Mouse (Mus musculus) embryo, embryonic 11 days (tissue): ENCODE results near the gene Hormad2.
A peak's percentile ranks its signal among the peaks of the same experiment; 100 is the strongest.

Experiments used
- DNase-seq: peaks from one replicate; pipeline ENCODE4 v3.0.0-alpha.2; 2015

Gene Hormad2

DNA sequence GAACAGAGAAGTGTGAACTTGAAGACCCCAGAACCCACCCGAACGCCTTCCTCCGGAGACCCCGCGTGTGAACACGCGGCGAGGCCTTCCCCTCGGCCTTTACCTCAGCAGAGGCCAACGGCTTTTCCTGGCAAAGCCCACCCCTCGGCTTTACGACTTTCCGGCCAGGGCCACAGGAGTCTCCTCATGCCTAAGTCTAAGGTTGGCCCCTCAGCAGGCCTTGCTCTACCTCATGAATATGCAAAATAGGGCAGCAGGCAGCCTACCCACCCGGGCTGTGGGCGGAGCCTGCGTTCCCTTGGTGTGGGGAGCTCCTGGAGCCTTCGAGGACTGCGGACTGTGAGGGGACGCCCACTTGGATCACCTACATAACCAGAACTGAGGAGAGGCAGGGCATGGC lies at the start of gene Hormad2:
Gene Hormad2 (minus strand): TSS at position 128 of the 400 bp plus-strand sequence.
- DNase-seq = peak; percentile 48

DNA sequence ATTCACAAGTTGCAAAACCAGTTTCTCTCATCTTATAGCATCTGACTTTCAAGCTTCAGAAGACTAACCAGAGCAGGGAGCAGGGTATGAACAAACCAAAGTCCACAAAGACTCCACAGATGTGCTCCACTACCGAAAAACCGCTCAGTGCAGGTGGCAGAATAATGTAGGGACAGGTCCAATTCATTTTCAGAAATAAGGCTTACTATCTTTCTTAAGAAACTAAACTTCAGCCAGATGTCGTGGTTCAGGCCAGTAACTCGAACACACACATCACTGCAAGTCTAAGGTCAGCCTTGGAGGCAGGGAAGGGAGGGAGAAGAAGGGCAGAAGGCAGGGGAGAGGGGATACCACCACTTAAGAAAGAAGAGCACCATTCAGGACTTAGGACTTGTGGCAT lies 48.3 kb upstream of the Hormad2 start:
- no peak for DNase-seq

DNA sequence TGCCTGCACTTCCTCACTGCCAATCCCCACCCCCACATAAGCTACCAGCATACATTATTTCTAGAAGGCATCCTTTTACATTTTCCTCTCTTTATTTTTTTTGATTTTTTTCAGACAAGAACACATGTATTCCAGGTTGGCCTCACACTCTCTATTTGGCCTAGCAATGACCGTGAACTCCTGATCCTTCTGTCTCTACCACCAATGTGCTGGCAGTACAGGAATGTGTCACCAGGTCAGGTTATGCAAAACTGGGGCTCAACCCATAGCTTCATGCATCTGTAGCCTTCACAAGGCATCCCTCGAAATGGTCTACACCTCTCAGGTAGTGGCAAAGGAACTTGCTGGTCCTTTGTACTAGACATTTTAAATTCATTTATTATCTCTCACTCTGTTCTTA lies 47.9 kb upstream of the Hormad2 start:
- no peak for DNase-seq

DNA sequence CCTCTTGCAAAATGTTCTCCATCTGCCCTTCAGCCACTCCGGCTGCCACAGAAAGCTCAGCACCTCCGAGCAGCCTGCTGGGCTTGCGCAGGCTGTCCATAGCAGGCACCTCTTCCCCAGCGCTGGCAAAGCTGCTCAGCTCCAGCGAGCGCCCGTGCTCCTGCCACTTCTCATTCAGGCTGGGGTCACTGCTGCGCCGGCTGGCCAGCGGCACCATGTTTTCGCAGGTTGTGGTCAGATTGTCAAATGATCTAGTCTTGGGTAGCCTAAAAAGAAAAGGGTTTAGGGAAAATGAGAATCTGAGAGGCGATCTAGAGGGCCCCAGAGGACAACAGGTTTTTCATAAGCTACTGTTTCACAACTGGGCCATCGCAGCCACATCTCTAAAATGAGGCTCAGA lies 47.5 kb upstream of the Hormad2 start:
- DNase-seq = no peak

DNA sequence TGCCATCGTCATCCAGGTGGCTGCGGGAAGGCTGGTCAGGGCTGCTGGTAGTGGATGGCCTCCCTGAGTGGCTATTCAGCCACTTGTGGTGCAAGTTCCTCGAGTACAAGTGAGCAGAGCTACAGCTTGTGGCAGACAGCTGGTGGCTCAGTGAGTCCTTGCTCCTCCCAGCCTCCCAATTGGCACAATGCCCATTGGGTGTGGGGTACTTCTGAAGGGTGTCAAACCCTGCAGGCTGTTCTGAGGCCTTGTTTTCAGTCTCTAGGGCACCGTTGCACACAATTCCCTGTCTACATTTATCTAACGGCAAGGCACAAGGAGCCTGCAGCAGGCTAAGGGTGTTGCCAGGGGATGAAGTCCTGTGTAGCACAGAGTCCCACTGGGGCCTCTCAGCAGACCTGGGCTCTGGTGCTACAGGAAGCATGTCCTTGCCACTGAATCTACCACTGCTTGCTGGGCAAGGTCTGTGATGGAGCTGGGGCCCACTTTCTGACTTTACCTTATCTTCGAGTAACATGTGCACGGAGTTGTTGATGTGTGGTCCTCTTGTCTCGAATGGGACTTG lies 46.6 kb upstream of the Hormad2 start:
- DNase-seq = no peak

DNA sequence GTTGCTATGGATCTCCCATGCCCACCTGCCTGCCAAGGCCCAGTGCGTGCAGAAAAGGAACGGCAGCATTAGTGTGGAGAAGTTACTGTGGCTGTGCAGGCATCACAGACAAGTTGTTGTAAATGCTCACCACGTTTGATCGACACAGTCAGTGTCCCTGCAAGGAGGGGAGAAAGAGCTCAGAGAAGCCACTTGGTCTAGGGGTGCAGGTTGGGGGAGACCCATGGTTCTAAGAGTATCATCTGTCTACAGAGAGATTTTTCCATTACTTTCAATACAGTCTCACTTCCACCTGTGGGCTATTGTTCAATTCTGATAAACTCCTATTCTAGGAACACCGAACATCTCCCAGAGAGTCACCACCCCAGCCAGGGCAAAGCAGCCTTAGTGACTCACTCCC lies 43.6 kb upstream of the Hormad2 start:
- no peak for DNase-seq

DNA sequence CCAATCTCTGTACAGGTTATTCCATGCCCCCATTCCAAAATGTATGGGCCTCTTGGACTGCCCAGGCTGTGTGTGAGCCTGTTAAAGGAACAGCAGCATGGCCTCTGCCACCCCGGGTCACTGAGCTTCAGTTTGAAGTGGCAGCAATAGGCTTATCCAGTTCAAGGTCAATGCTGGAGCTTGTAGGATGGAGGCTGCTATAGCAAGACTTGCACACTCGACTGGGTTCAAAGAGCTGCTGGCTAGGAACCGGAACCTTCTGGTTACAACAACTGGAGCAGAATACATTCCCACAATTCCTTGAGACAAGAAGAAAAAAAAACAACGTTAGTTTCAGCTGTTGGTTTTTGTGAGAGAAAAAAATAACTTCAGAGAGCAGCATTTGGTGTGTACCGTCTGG lies 41.7 kb upstream of the Hormad2 start:
- no peak for DNase-seq

DNA sequence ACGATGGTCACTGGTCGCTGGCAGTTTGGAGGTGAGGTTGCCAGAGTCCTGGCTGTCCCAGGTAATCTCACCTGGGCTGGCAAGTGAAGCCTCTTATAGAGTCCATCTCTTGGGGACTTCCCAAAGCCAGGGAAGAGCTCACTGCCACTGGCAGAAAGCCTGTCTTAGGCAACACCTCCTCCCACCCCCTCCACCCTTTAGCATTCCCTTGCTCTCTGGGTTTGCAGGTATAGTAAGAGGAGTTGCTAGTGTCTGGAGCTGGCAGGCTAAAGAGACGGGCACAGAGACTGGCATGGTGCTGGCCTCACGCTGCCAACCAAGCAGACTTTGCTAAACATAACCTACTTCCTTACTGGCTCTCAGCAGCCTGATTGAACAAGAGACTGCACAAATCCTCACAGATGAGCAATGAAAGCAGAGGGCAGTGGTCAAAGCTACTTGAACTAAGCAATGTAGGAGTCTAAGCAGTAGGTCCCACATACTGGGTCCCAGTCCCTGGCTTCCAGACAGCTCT lies 35.3 kb upstream of the Hormad2 start:
- DNase-seq = no peak

DNA sequence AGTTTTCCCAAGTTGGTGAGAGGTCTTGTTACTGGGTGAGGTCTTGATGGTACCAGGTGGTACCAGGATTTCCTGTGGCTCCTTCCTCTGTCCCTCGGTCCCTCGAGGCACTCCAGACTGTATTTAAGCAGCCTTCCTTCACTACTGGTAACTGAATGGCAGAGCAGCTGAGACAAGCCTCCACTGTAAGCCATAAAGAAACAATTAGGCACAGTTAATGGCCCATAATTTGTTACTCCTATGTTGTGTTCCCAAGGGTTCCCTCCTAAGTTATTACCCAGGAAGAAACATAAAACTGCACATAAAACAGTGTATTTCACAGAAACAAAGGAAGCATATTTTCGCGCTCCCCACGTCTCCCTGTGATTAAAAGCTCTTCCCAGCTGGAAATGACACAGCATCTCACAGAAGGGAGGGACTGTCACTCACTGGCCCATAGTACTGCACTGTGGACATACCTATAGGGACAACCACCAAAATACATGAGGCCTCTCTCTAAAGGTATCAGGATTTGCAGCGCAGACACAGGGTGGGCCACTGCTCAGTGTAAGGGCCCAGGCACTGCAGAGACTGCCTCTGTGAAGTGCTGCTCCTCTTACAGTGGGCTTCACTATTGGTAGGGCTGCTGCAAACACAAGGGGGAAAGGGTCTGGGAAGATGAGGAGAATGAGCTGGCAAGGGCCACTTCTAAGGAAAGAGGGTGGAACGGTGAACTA lies 31.7 kb upstream of the Hormad2 start:
- no peak for DNase-seq

DNA sequence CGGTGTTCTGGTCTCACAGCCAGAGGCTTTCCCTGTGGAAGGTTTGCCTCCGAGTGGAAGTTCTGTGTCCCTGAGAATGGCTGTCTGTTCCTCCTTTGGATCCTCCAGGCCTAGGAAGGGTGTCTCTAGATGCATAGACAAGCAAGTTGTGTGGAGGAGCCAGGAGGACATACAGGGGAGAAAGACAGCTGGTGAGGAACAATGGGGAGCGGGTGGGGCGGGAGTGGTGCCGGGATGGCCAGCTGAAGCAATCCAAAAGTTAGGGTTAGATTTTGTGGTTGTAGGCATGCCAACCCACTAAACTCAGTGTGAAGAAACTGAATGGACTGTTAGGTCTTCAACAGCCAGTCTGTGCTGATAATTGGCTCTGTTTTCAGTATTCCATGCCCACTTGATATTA lies 30.8 kb upstream of the Hormad2 start:
- no peak for DNase-seq

DNA sequence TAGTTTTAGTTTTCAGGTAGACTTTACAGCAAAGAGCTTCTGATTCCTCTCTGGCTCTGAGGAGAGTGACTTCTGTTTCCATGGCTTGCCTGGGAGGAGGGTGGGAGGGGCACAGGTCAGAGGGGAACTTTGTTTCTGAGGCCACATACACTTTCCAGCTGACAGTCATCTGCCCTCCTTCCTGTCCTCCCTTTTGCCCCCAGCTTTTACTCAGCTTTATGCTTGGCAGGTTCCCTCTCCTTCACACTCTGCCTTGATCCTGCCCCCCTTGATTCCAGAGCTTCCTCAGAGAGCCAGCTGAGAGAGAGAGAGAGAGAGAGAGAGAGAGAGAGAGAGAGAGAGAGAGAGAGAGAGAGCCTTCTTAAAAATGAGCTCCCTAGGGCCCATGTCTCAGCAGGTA lies 30.3 kb upstream of the Hormad2 start:
- no peak for DNase-seq

DNA sequence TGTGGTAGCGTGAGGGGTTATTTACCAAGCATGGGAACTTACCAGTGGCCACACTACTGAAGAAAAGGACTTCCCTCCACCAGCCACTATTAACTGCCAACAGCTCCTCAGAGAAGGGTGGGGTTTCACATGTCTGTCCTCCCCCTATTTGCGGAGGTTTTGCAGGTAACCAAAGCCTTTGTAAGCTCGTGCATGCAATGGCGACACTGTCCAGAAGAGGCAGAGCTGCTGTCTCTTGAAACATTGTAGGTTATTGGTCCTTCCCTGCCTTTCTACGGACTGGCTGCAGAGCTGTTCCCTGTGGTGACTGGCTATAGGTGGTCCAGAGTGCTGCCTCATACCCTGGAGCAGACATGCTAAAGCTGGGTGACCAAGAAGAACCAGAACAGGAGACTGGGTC lies 28.2 kb upstream of the Hormad2 start:
- no peak for DNase-seq

DNA sequence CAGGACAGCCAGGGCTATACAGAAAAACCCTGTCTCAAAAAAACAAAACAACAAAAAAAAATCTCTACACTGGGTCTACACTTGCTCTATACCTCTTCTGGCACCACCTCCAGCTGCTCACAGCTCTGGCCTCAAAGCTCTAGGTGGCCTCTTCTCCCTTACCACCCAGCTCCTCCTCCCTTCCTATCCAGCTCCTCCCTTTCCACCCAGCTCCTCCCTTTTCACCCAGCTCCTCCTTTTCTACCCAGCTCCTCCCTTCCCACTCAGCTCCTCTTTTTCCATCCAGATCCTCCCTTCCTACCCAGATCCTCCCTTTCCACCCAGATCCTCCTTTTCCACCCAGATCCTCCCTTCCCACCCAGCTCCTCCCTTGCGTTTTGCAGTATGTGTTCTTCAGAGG lies 26.5 kb upstream of the Hormad2 start:
- DNase-seq = no peak

DNA sequence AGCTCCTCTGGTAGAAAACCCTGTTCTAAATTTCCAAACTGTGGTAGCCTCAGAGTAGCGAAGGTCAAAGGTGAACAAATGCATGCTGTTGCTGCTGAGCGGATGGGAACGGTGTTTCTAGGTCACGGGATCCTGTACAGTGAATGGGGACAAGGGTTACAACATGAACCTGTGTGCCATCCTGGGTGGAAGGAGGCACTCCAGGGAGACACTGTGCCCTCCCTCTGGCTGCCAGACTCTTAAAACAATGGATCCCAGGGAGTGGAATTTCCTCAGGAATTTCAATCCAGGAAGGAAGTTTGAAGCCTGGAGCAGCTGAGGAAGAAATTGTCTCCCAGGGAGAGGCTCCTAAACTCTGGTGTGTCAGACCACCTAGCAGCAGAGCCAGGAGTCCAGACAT lies 25.3 kb upstream of the Hormad2 start:
- no peak for DNase-seq

DNA sequence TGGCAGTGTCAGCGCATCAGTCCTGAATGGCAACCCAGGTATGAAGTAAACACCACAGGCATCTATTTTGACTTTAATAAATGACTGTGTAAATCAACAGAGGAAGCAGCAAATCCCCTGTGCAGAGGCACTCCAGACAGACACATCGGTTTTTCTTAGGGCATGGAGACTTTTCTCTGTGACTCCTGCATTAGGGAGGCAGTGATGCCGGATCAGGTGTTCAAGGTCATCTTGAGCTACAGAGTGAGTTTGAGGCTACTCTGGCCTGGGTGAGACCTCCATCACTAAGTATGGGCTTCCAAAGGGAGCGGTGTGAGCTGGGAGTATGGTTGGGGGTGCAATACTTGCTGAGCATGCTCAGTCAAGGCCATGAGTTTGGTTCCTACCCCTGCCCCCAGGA lies 23.7 kb upstream of the Hormad2 start:
- no peak for DNase-seq

DNA sequence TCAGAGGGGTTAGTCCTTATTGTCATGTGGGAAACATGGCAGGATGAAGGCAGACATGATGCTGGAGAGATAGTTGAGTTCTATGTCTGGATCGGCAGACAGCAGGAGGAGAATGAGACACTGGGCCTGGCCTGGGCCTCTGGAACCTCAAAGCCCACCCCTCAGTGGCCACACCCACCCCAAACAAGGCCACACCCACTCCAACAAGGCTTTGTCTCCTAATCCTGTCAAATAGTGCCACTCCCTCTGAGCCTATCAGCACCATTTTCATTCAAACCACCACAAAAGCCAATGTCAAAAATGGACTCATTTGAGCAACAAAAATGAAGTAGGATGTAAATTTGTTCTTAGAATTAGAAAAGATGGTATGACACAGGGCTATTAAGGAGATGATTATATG lies 23.3 kb upstream of the Hormad2 start:
- no peak for DNase-seq

DNA sequence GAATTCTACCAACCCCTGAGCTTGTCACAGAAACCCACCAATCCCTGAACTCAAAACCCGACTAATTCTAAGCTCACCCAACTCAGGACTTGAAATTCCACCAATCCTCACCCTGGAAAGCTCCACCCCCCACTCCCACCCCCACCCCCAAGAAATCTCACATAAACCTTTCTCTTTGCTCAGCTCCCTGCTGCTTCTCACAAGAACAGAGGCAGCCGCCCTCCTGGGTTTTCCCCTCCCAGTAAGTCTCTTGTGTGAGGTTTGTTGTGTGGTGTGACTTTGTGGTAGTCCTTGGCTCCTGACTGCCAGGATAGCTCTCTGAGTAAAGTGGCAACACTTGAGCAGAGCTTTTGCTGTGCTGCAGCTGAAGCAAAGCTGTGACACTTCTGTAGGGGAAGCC lies 22.0 kb upstream of the Hormad2 start:
- no peak for DNase-seq

DNA sequence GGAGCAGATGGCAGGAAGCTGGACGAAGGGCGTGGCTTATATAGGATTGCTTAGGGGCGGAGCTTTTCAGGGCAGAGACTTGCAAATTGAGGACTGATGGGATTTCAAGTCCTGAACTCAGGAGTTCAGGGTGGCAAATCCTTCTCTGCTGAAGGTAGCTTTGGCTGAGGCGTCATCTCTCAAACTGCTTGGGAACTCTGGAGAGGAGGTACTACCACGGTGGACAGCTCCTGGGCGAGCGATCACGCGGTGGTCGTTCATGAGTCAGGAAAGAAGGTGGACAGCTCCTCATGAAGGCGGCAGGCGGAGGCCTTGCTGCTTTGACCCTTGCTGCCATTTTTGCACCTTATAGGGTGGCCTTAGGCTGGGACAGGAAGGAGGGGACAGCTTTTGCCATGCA lies 20.2 kb upstream of the Hormad2 start:
- peak; percentile 57 for DNase-seq

DNA sequence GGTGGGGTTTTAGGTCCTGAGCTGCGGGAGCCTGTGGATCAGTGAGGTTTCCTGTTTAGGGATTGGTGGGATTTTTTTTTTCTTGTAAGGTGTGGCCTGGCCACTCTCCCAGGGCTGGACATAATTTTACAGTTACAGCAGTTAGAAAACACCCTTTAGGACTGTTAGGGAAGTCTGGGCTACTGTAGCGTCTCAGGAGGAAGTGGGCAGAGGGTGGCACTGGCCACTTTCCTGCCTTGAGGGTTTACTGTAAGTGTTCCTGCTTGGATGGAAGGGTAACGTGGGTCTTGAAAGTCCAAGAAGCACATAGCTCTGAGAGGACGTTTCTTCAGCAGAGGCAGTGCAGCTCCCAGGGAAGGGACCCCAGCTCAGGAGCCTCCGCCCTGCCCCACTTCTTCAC lies 19.7 kb upstream of the Hormad2 start:
- DNase-seq = no peak

DNA sequence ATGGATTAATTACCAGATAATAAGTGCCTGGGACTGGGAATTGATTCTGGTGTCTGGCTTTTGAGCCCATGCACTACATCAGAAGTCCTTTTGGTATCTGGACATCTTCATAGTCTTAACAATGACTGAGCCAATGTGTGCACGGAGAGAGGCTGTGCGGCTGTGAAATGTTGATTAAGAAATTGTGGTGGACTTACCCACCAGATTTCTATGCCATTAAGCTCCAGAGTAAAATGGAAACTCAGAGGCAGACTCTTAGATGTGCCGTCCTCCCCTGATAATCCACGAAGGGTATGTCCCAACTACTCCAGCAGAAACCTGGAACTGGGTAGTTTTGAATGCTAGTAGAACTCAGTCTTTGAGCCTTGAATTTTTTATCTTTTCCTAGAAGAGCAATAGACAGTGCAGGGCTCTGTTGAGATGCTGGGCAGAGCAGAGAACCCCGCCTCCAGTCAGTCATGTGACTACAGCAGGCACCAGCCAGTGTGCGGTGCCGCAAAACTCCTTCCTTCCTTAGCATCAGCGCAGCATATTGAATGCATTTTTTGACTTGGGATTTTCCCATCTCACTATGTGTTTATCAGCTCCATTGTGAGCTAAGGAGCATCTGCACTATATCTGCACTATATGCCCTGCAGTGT lies 14.1 kb upstream of the Hormad2 start:
- DNase-seq = no peak

DNA sequence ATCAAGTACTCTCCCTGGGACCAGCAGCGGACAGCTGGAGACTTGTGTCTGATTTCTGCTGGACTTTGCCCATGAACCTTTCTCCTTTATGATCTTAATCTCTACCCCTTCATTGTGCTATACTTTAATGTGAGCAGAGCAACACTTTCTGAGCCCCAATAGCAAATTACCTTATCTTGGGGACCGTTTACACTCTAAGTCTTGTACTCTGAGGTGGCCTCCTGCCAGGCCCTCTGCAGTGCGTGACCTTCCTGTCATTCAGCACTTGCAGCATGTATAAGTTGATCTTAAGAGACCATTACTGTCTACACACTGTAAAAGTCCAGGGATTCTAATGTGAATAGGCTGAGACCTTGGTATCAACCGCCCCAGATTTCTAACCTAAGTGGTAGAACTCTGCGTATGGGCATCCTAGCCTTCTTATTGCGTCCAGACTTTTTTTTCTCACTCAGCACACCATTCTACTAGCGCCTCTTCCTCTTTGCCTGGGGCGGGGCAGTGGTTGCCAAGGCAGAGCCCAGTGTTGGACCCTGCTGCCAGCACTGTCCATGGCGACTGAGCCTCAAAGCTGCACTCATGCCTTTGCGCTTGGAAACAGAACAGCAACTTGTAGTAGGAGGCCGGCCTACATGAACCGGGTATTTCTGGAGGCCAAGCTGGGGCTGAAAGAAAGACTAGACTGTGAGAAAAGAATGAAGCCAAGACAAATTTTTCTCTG lies 11.7 kb upstream of the Hormad2 start:
- no peak for DNase-seq

DNA sequence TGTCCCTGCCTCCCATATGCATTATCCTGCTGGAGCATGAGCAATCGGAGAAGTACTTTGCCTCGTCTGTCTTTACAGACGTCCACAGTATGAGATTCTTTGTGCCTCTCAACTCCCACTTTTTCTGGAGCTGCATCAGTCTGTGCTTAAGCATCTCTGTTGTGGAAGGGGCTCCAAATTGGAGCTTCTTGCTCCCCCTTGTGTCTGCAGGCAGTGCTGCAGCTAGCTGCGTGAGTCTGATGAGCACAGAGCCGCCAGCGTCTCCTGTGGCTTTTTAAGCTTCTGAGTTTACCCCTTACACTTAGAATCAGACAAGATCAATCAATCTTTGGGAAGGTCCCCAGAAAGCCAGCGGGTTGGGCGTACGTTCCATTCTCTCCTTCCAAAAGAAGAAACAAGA lies 10.2 kb upstream of the Hormad2 start:
- peak; percentile 81 for DNase-seq

DNA sequence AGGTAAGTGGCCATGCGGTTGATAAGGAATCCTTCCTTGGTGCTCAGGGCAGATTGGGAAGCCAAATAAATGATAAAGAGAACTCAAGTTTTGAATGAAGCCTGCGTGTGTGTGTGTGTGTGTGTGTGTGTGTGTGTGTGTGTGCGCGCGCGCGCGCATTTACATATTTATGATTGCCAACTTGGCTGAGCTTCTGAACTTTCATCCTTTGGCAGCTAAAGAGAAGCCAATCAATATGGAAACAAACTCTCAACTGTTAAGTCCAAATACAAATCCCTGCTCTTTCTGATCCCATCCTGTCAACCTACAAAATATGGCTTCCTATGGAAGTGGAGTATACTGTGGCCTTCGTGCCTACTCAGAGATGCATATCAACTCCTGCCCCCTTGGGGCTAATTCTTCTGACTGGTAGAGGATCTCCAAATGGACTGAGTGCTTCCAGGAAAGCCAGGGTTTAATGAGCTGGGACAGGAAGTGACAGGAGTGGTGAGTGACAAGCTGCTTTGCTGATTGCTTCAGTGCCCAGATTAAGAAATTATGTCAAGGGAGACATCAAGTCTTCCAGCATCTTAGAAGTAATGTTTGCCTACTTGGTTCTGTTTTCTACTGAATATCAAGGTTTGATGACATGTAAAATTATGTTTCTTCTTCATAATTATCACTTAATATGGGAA lies 5.4 kb upstream of the Hormad2 start:
- DNase-seq = no peak
